In the genomic region with DNA sequence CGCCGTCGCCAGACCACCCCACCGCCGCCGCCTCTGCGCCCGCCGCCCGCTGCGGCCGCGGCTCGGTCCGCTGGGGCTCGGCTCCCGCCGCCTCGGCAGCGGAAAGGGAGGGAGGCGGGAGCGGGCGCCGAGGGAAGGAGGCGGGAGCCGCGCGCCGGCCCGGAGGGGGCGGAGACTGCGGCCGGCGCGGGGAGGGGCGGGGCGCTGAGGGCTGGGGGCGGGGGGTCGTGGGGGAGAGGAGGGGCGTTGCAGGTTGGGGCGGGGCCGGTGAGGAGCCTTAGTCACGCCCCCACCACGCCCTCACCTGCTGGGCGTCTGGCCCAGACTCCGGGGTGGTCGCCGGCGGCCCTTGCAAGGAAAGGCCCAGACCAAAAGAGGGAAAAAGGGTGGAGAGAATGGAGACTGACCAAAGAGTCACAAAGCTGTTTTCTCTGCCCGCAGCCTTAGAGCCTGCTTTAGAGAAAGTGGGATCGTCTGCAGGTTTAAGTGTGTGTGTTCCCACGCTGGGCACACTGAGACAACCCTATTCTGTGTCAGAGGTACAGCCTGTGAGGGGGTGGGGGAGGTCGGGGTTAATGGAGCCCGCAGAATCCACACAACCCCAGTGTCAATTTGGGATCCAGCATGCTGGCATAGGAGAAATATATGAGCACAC, we compare ENCODE assay signal across 8 mouse cellular contexts. TPM values are rescaled to one million over a fixed set of nuclear protein-coding genes. Genes with fewer than 3 reads are reported as not detected.
A peak's percentile ranks its signal among the peaks of the same experiment; 100 is the strongest.
DNase-seq lines count a peak whose midpoint lies in the region; ATAC-seq and TF ChIP-seq lines count a peak whose summit lies in the region.

TSS of gene Cmtm4 (minus strand) at position 105 of the 655 bp plus-strand sequence.

- 6% methylated on average over 17 of the region's 54 CpGs for WGBS in embryonic facial prominence, embryonic 12.5 days
- 4% methylated on average over 25 of the region's 54 CpGs for WGBS in heart, embryonic 16.5 days
- 3% methylated on average over 44 of the region's 54 CpGs for WGBS in lung, embryonic 14.5 days

- H3K27me3 ChIP-seq in ES-Bruce4 (ENCODE audit: control insufficient read depth, insufficient read depth, low read length, poor library complexity, severe bottlenecking), result no peaks in the 10 kb centered on the region
- no peaks in the 10 kb centered on the region for H3K27me3 ChIP-seq in embryonic facial prominence, embryonic 12.5 days
- H3K27me3 ChIP-seq in heart, embryonic 16.5 days (ENCODE audit: control insufficient read depth, insufficient read depth, low read length), result no peaks in the 10 kb centered on the region
- H3K27me3 ChIP-seq in lung, embryonic 14.5 days (ENCODE audit: insufficient read depth, low read length), result no peaks in the 10 kb centered on the region

- peak; percentile 73 to 74 for DNase-seq in adrenal gland, adult 18-20 months (ENCODE audit: low spot score in 2 of 2)
- DNase-seq in kidney, postnatal 14 days, result peak; percentile 83
- DNase-seq in lung, embryonic 14.5 days, result peak; percentile 81
- peak; percentile 78 for DNase-seq in ovary, postnatal 36 days (ENCODE audit: low spot score)
- no peak for DNase-seq in frontal cortex, postnatal 25 days (ENCODE audit: low spot score in 2 of 2)

- TF ChIP-seq CTCF in ES-Bruce4 (IDR thresholded peaks at IDR 0.05; ENCODE audit: low read depth, low read length), result no peak
- no peak for TF ChIP-seq CTCF in lung, embryonic 14.5 days (IDR thresholded peaks at IDR 0.05; ENCODE audit: low read depth)

- peak within 1 kb of the TSS; percentile 78 for H3K4me3 ChIP-seq in ES-Bruce4 (ENCODE audit: low read depth, low read length)
- H3K4me3 ChIP-seq in embryonic facial prominence, embryonic 12.5 days, result peak within 1 kb of the TSS; percentile 81
- H3K4me3 ChIP-seq in heart, embryonic 16.5 days (ENCODE audit: low read length), result peak within 1 kb of the TSS; percentile 89
- H3K4me3 ChIP-seq in lung, embryonic 14.5 days (ENCODE audit: low read depth, low read length), result peak within 1 kb of the TSS; percentile 76

- peak within 1 kb of the TSS; percentile 99 for H3K9ac ChIP-seq in ES-Bruce4 (ENCODE audit: low read depth, poor library complexity, severe bottlenecking)
- H3K9ac ChIP-seq in embryonic facial prominence, embryonic 12.5 days, result peak within 1 kb of the TSS; percentile 91
- H3K9ac ChIP-seq in heart, embryonic 16.5 days (ENCODE audit: low read length), result peak within 1 kb of the TSS; percentile 92
- peak within 1 kb of the TSS; percentile 88 for H3K9ac ChIP-seq in lung, embryonic 14.5 days

- peaks cover 4% of the 10 kb centered on the region; the same call in 1 of the 2 replicates for H3K9me3 ChIP-seq in ES-Bruce4 (replicated peaks; ENCODE audit: control insufficient read depth, insufficient read depth, low read length, poor library complexity, severe bottlenecking)
- 0 out of 2 replicates have a peak, but pooled peaks cover 4% of the 10 kb centered on the region for H3K9me3 ChIP-seq in embryonic facial prominence, embryonic 12.5 days
- H3K9me3 ChIP-seq in heart, embryonic 16.5 days (replicated peaks; ENCODE audit: control insufficient read depth, low read length), result peaks cover 4% of the 10 kb centered on the region; the same call in 1 of the 2 replicates
- H3K9me3 ChIP-seq in lung, embryonic 14.5 days (ENCODE audit: low read depth, low read length), result no peaks in the 10 kb centered on the region

- ATAC-seq in embryonic facial prominence, embryonic 12.5 days (ENCODE audit: insufficient number of reproducible peaks, insufficient read depth, low FRiP score, low TSS enrichment), result peak; percentile 71
- peak; percentile 83 for ATAC-seq in heart, embryonic 16.5 days (replicated peaks; ENCODE audit: extremely low read depth, insufficient read depth, low FRiP score)
- peak; percentile 79 for ATAC-seq in lung, embryonic 14.5 days (ENCODE audit: insufficient read depth)

- no peak for TF ChIP-seq EP300 in ES-Bruce4 (IDR thresholded peaks at IDR 0.05; ENCODE audit: insufficient read depth, low read depth, low read length)

- 0 out of 2 replicates have a peak, but pooled peaks cover 2% of the 10 kb centered on the region for H3K36me3 ChIP-seq in ES-Bruce4 (ENCODE audit: control insufficient read depth, insufficient read depth, low read length, poor library complexity, severe bottlenecking)
- H3K36me3 ChIP-seq in embryonic facial prominence, embryonic 12.5 days, result no peaks in the 10 kb centered on the region
- H3K36me3 ChIP-seq in heart, embryonic 16.5 days (ENCODE audit: control insufficient read depth, insufficient read depth), result no peaks in the 10 kb centered on the region
- no peaks in the 10 kb centered on the region for H3K36me3 ChIP-seq in lung, embryonic 14.5 days (ENCODE audit: insufficient read depth)

- H3K4me1 ChIP-seq in ES-Bruce4 (ENCODE audit: control insufficient read depth, insufficient read depth, low read length), result no peaks in the 10 kb centered on the region
- H3K4me1 ChIP-seq in embryonic facial prominence, embryonic 12.5 days, result peaks cover 14% of the 10 kb centered on the region
- peaks cover 17% of the 10 kb centered on the region for H3K4me1 ChIP-seq in heart, embryonic 16.5 days (ENCODE audit: control insufficient read depth, insufficient read depth, low read length)
- H3K4me1 ChIP-seq in lung, embryonic 14.5 days (ENCODE audit: insufficient read depth), result peaks cover 9% of the 10 kb centered on the region; the same call in 1 of the 2 replicates

- peak within 1 kb of the TSS; percentile 93 for H3K4me2 ChIP-seq in embryonic facial prominence, embryonic 12.5 days (replicated peaks)
- H3K4me2 ChIP-seq in heart, embryonic 16.5 days (ENCODE audit: low read depth, low read length), result peak within 1 kb of the TSS; percentile 94
- H3K4me2 ChIP-seq in lung, embryonic 14.5 days, result peak within 1 kb of the TSS; percentile 97

- H3K27ac ChIP-seq in ES-Bruce4 (ENCODE audit: insufficient read depth, low read length), result peak within 1 kb of the TSS; percentile 20; the same call in 1 of the 2 replicates
- H3K27ac ChIP-seq in embryonic facial prominence, embryonic 12.5 days, result peak within 1 kb of the TSS; percentile 82
- peak within 1 kb of the TSS; percentile 83 for H3K27ac ChIP-seq in heart, embryonic 16.5 days (ENCODE audit: low read length)
- H3K27ac ChIP-seq in lung, embryonic 14.5 days (ENCODE audit: low read depth), result peak within 1 kb of the TSS; percentile 73

- TF ChIP-seq POLR2A in ES-Bruce4 (IDR thresholded peaks at IDR 0.05; ENCODE audit: insufficient read depth, low read length), result no peak

RNA-seq across cellular contexts. Expression of gene Cmtm4, which starts in this region (rescaled TPM):
- 53.7 and 58.1 TPM in 2 replicates for polyA plus RNA-seq in ES-Bruce4 (2011; ENCODE audit: insufficient read depth, insufficient read length, low read depth, missing spikeins)
- 10 to 100 TPM; 39.6 to 44.5 TPM for total RNA-seq in adrenal gland, adult 18-20 months (2021)
- polyA plus RNA-seq in embryonic facial prominence, embryonic 12.5 days (2016; fragmentation: Nextera tagmentation; extraction: Ambion mirVana), result 3.0 and 3.3 TPM in 2 replicates
- polyA plus RNA-seq in heart, embryonic 16.5 days (2015; fragmentation: Nextera tagmentation; extraction: Ambion mirVana), result 1.3 and 1.7 TPM in 2 replicates
- 3.6 and 4.0 TPM in 2 replicates for polyA plus RNA-seq in lung, embryonic 14.5 days (2014; fragmentation: Nextera tagmentation; extraction: Ambion mirVana)

Comparison
In these comparisons a context has a peak if more than half of its experiments do, and no peak if none do; other contexts are left out.
1. RNA of gene Cmtm4 (polyA plus RNA-seq): 53.7 to 58.1 TPM in ES-Bruce4; 3.6 to 4.0 TPM in lung, embryonic 14.5 days, 3.0 to 3.3 TPM in embryonic facial prominence, embryonic 12.5 days and 1.3 to 1.7 TPM in heart, embryonic 16.5 days; every median in the first group is over 10 times any median in the second.
2. H3K27ac ChIP-seq: peak in every context shown above with its lines; median percentile 83 in heart, embryonic 16.5 days; 82 in embryonic facial prominence, embryonic 12.5 days; 73 in lung, embryonic 14.5 days; 20 in ES-Bruce4.
3. DNase-seq: peak in adrenal gland, adult 18-20 months (2 of 2), kidney, postnatal 14 days (single experiment), lung, embryonic 14.5 days (single experiment) and ovary, postnatal 36 days (single experiment); none in frontal cortex, postnatal 25 days (0 of 2).
4. Peak in every context shown above with its lines, with median percentiles within 50 percentile points of each other: H3K4me3 ChIP-seq, H3K9ac ChIP-seq, ATAC-seq and H3K4me2 ChIP-seq.